Mouse (Mus musculus) cerebellum, adult 11 months (tissue): ENCODE data around the gene Gtpbp4.
"Not testable (repeated sequence)": the region's sequence is repeated elsewhere in the genome, so short reads cannot be mapped to it uniquely, and the experiment has no call there.

Experiments used
- DNase-seq: peaks from one replicate; pipeline ENCODE4 v3.0.0; 2022

The Gtpbp4 gene

DNA sequence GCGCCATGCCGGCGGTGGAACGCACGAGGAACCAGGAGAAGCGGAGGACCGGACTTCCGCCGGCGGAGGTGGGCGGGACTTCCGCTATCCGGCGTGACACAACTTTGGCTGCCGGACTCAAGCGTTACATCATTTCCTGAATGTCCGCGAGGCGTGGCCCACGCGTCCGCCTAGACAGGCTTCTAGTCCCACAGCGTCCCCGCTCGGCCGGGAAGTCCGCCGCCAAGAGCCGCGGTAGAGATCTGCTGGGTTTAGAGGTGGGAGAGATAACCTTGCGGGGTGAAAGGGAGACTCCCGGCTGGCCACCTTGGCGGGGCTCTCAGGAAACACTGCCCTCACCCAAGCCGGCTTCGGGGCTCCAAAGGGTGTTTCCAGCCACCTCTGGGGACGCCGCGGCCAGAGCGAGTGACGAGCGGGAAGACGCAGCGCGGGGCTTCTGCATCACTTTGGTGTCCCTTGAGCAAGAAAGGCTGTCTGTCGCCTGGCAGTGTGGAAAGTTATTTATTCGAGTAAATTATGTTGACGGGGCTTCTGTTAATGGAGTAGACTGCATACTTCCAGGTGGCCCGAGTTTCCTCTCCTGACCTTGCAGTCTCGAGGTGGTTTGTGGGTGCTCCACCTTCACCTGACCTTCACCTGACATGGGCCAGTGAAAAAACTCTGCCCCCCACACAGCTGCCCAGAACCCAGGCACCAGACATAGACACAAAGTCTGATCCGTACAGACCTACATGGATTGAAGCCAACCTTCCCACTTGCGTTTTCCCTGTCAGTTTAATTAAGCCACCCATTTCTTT is at the start of gene Gtpbp4:
Gtpbp4 (minus strand) TSS at position 94 of the 797 bp plus-strand sequence.
- peak; percentile 96 for DNase-seq

DNA sequence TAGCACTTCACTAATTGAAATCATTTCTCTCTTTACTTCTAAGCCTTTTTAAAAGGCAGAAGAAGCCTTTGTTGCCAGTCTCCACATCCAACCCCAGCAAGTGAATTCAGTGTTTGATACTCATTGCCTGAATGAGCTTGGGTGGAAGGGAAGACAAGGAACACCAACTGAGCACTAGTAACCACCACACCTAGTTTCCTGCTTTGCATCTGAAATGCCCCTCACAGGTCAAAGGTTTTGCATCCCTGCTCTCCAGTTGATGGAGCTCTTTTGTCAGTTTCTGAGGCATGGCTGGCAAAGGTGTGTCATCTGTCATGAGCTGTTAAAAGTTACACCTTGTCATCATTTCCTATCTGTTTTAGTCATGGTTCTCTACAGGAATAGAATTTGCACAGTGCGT is 48.8 kb upstream of the Gtpbp4 start:
- no peak for DNase-seq

DNA sequence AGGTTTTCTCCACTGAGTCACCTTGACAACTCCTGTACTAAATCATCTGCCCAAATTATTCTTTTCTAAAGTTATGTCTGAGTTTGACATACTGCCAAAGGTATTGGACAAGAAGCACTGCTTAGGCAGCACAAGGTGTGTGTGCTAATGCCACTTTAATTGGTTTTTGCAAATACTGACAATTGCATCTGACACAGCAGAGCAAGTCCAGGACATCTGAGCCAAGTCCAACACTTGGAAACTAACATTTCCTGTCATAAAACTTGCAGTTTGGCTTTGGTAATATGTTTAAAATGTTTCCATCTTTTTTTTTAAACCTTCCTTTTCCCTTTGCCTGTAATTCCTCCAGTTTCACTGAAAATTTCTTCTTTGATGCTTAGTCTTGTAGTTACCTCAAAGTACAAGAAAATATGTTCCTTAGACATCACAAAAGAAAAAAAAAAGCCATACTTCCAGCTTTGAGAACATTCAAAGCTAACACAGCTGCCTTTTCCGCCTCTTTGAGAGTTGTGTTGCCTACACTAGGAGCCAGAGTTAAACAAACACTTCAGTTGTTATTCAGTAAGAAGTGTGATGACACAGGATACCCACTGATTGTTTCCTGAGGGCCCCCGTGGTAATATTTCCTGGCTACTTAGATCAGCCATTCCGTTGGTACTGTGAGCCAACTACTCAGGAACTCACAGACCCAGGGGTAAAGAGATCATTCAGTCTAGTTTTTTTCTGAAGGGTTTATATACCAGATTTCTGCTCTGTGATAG is 47.6 kb upstream of the Gtpbp4 start:
- DNase-seq, result no peak

DNA sequence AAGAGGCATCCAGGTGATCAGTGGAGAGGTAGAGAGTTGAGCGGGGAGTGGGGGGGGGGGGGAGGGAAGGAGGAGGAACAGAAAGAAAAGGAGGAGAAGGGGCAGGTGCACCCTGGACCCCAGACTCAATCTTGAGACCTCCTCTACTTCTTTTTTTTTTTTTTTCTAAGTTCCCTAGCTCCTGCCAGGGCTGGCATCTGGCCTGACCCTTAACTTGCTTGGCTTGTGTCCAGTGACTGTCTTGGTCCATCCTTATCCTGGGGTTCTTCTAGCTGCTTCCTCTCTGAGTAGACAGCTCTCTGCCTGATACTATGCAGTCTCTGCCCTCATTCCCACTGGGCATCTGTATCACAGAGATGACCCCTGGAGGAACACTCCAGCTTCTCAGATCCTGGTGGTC is 44.7 kb upstream of the Gtpbp4 start:
- DNase-seq, result no peak

DNA sequence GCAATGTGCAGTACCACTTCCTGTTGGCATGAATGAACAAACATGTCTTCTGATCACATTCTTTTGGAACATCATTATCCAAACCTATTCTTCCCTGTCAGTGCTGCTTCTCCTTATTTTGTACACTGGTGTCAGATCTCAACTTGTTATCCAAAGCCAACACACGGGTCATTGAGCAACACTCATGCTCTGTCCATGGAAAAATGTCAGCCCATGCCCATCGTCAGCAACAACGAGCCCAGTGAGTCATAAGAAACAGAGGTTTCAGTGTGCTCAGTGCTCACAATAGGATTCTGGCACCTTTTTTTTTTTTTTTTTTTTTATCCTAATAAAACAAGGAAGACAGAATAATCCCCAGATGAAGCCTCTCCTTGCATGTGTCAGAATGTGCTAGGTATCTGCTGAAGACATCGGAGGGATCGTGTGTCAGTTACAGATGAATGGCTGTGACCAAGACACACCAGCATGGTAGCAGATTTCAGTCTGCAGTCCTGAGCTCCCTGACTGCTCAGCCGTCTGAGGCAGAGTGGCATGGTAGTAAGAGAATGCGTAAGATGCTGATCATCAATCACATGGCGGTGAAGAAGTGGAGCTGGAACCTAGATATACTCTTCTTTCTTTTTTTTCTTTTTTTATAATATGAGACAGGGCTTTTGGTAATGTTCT is 36.2 kb upstream of the Gtpbp4 start:
- DNase-seq, result no peak

DNA sequence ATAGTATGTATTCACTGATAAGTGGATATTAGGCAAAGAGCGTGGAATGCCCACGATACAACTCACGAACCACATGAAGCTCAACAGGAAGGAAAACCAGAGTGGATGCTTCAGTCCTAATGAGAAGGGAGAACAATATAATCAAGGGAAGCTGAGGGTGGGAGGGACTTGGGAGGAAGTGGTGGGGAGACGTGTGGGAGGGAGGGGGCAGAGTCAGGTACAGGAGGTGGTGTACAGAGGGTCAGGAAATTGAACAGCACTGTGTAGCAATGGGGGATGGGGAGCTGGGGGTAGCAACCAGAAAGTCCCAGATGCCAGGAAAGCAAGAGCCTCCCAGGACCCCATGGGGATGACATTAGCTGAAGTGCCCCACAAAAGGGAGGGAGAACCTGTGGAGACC is 34.5 kb upstream of the Gtpbp4 start:
- no peak for DNase-seq

DNA sequence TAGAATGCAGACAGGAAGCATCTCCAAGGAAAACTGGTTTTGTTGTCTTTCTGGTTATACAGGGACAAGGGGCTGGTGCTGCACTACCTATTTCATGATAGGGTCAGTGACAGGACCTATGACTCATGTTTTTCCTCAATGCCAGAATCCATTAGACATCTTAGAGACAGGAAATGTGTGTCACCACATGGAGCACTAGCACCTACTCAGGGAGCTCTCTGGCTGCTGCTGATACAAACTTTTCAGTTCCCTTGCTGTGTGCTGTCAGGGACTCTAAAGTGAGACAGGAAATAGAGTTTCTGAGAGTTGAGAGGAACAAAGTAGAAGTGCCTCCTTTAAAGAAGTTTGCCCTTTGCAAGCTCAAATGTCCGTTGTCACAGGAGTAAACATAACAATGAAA is 31.4 kb upstream of the Gtpbp4 start:
- DNase-seq, result no peak

DNA sequence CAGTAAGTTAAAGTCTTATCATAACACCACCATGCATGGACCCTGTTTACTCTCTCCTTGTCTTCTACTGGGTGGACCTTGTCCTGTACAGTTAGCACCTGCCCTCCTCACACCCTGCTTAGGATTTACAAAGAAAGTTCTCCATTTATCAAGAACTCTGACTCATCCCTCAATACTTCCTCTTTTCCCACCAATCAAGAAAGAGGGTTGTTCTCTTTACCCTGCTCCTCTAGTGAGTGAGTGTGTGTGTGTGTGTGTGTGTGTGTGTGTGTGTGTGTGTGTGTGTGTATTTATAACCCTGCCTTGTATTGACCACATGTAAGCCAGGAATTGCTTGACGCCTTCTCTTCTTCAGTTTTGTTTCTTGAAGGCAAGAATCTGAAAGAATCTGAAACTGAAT is 26.7 kb upstream of the Gtpbp4 start:
- DNase-seq, result no peak

DNA sequence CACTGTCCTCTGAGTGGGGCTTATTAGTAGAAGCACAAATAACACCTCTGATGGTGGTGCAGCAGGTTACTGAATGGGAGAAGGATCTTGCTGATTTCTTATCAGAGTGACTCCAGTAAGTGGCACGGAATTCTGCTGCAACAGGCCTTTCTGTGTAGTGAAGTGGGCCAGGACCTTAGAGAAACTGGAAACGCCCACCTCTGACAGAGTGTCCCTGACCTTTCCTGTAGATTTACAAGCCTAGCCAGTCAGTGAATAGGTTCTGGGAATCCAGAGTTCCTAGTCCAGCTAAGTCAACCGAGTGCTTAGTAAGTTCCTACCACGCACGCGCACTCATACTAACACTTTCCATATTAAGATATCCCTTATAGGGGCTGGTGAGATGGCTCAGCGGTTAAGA is 25.7 kb upstream of the Gtpbp4 start:
- no peak for DNase-seq

DNA sequence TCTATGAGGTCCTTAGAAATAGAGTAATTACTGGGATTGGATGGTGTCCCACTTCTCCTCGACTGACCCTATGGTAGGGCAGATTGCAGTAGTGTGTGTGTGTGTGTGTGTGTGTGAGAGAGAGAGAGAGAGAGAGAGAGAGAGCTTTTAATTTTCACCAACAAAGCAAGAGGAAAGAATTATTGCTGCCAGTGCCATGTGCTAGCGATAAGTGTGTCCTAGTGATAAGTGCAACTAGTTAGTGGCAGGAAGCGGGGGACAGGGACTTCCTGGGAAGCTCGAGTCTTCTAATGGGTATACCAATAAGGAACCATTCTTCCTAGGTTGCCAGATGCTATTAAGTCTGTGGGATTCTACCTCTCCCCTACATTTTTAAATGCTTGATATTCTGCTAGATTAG is 23.8 kb upstream of the Gtpbp4 start:
- DNase-seq, result no peak

DNA sequence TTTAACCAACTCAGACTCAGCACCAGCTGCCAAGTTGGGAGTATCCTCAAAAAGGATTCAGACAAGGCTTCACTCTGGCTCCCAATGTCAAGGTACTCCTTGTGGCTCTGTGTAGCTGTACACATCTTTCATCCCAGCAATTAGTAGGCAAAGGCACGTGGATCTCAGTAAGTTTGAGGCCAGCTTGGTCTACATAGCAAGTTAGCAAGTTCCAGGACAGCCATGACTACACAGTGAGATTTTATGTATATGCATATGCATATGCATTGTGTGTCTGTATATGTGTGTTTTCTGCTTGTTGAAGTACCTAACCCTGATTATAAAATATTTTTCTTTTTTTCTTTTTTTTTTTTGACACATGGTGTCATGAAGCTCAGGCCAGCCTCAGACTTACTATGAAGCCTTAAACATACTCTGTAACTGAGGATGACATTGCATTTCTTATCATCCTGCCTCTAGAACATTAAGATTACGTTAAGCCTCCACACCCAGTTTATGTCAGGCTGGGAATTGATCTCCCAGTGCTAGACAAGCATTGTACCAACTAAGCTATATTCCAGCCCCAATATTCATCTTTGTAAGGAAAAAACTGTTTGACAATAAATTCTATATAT is 23.2 kb upstream of the Gtpbp4 start:
- no peak for DNase-seq

DNA sequence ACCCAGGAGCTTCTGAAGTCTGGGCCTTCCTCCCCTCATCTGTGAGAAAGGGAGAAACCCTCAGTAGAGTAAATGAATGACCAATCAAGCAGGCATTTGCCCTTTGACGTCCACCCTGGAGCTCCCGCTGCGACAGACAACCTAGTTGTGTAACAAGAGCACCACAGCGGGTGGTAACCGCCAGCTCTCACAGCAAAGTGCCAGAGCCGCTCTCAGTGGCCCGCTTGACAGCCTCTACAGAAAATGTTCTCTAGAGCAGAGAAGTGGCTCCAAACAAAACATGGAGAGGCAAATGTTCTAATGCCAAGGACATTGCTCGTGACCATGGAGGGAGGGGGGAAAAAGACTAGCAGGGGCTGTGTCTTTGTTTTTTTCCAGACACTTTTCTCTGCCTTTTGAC is 21.3 kb upstream of the Gtpbp4 start:
- DNase-seq, result no peak

DNA sequence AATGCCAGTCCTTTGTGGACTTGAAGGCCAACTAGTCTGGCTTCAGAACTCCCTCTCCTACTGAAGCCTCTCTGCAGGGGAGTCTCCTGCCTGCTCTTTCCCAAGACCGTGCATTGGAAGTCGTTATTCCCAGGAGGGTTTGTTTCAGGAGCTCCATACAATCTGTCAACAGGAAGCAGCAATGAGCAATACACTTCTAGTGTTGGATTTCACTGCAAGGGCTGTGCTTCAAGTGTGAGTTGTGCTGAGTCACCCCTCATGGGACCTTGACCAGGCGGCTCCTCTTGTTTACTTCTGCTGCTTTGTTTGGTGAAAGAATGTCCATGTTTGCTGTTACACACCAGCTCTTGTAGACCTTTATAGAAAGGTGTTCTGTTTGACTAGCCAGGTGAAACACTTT is 18.5 kb upstream of the Gtpbp4 start:
- no peak for DNase-seq

DNA sequence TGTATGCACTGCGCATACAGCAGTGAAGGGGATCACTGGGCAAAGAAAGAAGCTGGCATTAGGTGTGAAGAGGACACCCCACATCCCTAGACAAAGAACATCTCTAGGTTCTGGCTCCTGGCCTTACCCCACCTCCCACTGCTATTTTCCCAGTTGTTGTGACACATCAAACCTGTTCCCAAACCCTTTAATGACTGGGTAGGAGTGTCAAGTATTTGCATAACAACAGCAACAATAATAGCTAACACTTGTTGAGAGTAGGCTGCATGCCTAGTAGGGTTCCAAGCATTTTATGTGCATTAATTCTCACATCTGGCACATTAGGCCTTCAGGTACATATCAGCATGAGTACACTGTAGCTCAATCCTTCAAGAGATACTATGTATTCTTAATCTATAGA is 17.6 kb upstream of the Gtpbp4 start:
- DNase-seq, result no peak

DNA sequence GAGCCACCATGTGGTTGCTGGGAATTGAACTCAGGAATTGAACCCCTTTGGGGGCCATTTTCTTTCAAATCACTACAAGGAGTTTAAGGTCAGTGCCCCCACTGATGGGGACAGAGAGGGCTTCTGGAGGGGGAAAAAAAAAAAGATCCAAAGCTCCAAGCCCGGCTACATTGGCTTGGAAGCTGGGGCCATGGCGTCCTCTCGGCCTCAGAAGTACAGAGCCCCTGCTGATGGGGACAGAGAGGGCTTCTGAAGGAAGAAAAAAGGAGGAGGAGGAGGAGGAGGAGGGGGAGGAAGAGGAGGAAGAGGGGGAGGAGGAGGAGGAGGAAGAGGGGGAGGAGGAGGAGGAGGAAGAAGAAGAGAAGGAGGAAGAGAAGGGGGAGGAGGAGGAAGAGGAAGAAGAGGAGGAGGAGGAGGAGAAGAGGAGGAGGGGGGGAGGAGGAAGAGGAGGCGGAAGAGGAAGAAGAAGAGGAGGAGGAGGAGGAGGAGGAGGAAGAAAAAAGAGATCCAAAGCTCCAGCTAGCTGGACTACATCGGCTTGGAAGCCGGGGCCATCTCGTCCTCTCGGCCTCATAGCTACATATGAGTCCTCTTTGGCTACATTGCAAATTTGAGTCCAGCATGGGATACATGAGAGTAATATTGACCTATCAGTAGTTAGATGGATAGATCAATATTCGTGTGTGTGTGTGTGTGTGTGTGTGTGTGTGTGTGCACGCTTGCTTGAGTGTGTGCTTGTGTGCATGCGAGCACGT is 15.9 kb upstream of the Gtpbp4 start:
- DNase-seq, result peak; percentile 36

DNA sequence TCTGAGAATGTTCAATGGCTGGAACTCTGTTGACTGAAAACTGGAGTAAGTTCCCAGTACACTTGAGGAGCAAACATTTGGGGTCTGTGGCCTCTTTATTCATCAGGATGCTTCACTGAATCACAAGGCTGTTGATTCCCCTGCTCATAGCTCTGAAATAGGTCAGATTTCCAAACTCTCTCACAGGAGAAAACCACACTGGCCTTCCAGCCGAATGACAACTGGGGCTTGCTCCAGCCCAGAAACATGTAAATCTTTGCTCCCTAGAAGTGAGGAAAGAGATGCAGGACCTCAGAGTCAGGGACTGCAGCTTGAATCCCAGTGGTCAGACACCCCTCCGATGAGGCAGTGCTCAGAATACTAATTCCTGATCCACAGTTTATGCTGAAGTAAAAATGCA is 7.4 kb upstream of the Gtpbp4 start:
- no peak for DNase-seq

DNA sequence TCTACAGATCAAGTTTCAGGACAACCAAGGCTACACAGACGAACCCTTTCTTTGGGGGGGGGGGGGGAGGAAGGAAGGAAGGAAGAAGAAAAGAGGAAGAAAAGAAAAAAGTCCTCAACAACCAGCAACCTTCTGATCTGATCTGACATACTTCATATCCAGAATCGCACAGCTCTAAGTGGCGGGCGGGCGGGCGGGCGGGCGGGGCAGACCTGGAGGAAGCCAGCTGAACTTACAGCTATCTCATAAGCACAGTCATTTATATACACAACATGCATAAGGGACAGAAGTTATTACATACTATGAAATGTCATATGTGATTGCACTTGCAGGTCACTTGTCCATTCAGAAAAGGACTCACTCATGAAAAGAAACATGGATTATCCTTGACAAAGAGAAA is 3.6 kb upstream of the Gtpbp4 start:
- no peak for DNase-seq

DNA sequence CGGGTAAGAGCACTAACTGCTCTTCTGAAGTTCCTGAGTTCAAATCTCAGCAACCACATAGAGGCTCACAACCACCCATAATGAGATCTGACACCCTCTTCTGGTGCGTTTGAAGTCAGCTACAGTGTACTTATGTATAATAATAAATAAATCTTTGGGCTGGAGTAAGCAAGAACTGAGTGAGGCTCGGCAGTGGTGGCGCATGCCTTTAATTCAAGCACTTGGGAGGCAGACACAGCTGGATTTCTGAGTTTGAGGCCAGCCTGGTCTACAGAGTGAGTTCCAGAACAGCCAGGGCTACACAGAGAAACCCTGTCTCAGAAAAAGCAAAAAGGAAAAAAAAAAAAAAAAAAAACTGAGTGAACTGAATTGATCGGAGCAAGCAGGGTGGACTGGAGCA is 1.3 kb upstream of the Gtpbp4 start:
- DNase-seq, result not testable (repeated sequence)

DNA sequence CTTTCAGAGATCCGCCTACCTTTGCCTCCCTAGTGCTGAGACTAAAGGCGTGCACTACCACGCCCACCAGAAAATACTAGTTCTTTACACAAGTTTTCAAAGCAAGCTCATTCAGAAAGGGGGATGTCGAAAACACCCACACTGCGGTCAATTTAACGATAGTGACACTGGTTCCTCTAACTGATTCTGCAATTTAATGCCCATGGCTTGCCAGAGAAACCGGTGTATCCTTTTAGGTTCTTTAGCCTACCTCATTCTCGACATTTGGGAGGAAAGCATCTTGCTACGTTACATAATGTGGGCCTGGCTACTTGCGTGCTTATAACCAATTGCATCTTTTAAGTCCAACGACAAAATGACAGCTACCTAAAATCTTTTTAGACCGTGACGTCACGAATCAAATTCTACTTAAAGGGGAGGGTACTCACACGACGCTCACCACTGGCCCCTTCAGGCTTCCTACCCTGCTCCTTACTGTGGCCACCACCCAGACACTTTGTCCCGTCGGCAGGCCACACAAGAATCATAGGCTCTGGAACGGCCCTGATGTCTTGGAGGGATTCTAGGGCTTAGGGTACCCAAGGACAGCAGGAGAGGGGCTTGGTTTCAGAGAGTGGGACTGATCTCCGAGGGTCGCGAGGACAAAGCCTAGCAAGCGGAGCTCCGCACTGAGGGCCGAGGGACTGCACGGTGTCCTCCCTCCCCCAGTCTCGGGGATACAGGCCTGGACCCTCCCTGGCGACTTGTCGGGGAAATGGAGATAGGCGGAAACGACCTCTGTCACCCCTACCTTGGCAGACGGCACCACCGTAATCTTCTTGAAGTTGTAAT is 509 bp downstream of the Gtpbp4 start:
- DNase-seq, result peak; percentile 2

DNA sequence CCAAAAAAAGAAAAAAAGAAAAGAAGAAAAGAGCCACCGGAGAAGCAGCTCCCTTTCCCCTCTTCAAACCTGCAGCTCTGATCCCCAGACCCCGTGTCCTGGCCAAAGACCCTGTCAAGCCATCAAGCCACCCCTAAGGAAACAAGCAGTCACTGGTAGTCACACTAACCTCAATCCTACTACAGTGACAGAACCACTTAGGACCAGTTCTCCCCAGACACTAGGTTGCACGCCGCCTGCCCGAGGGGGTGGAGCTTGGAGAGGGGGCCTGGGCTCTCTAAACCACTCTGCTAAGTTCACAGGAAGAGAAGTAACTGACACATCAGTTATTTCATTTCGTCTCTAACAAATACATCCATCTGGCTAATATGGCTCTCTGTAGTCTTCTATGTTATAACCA is 3.7 kb downstream of the Gtpbp4 start:
- no peak for DNase-seq

DNA sequence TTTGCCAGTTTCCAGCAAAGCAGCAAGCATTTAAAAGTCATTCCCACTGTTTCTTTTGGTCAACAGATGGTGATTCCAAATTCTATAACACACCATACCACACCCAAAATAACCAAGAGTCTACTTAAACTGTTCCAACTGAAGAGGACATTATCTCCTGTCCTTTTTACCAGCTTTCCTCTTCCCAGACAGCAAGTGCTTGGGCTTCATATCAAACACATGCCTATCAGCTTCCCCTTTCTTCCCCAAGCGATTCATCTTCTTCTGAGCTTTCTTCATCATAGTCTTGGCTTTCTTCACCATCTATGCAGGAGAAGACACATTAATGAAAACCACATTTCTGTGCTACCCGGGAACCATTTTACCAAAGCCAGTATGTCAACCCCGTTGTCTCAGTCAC is 22.9 kb downstream of the Gtpbp4 start:
- DNase-seq, result no peak

DNA sequence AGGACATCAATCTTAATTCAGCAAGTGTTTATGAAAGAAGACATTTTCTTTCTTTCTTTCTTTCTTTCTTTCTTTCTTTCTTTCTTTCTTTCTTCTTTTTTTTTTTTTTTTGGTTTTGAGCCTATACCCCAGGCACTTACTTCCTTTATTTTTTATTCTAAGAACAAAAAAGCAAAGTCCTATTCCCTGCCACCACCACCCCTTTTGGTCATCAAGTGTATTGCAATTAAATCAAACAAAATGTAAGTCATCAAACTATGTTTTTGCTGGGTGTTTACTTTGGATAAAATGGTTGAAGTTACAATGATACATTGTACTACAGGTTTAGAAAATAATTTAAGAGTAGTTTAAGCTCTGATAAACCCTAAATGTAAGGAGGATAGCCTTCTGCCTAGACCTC is 23.5 kb downstream of the Gtpbp4 start:
- no peak for DNase-seq
